Mouse (Mus musculus): Measurements from ENCODE around the gene Rabepk. TPM values are rescaled to one million over a fixed set of nuclear protein-coding genes. Genes with fewer than 3 reads are reported as not detected.
"Not testable (repeated sequence)": the region's sequence is repeated elsewhere in the genome, so short reads cannot be mapped to it uniquely, and the experiment has no call there.

Gene Rabepk
- 24.8 and 29.7 TPM in 2 replicates for total RNA-seq (2021)
- long read RNA-seq, experiment 1, transcript Rabepk-207 (8 exons, 2,968 nt), result major isoform, 28 of 48 reads
- long read RNA-seq, experiment 1, partial matches to known transcripts, result 7 of 48 reads
- long read RNA-seq, experiment 1, other reads (novel, unspliced or antisense), result 13 of 48 reads
- long read RNA-seq, experiment 2, transcript Rabepk-207 (8 exons, 2,968 nt), result major isoform, 13 of 30 reads
- long read RNA-seq, experiment 2, partial matches to known transcripts, result 5 of 30 reads
- long read RNA-seq, experiment 2, other reads (novel, unspliced or antisense), result 8 of 30 reads

DNA sequence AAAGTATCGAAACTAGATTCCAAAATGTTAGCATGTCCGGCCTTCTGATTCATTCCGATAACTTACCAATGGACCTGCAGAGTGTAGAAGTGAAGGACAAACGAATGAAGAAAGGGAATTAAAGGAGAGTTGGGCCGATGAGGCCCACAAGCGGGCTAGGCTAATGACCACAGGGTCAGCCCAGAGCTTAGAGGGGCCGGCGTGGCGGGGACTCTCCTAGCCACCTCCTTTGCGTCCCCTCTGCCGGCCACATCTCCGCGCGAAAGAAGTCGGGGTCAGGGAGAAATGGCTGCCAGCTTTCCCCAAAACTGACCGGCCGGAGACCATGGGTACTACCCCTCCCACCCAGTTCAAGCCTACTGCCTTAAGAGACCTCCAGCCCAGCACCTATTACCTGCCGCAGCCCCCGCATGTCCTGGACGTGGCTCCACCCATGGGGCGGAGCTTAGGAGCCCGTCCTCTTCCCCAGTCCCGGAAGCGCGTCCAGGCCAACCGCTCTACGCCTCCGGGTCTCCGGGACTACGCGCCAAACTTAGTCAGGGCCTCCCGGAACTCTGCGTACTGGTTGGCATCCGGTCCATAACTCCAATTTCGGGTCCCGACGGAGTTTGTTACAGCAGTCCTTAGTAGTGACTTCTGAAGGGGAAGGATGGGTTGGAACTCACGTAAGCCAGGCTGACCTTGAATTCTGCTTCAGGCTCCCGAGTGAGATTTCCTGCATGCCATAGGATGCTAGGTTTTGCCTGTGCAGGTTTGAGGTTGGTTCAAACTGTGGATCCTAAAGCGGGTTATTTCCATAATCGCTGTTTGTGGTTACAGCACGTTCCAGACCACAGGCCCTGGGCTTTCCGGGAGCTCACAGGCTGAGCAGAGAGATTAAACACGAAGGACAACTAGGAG lies at the start of gene Rabepk:
Rabepk (minus strand) TSS at position 556 of the 900 bp plus-strand sequence.
- DNase-seq, result peak; percentile 92

GRCm38 (mm10) chr2:34847702-34848101 lies 48.0 kb upstream of the Rabepk start:
- no peak for DNase-seq

- DNase-seq, result peak; percentile 83
These were observed 43.7 kb upstream of the Rabepk start for GRCm38 (mm10) chr2:34843211-34843939.

- no peak for DNase-seq
These were observed 42.0 kb upstream of the Rabepk start for GRCm38 (mm10) chr2:34841706-34842105.

DNA sequence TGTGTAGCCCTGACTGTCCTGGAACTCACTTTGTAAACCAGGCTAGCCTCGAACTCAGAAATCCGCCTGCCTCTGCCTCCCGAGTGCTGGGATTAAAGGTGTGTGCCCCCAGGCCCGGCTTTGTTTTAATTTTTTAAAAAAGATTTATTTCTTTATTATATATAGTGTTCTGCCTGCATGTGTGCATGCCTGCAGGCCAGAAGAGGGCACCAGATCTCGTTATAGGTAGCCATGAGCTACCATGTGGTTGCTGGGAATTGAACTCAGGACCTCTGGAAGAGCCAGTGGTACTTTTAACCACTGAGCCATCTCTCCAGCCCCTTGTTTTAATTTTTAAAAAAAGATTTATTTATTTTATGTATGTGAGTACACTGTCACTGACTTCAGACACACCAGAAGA lies 40.4 kb upstream of the Rabepk start:
- DNase-seq, result not testable (repeated sequence)

GRCm38 (mm10) chr2:34835669-34836068 lies 36.0 kb upstream of the Rabepk start:
- DNase-seq, result no peak

DNA sequence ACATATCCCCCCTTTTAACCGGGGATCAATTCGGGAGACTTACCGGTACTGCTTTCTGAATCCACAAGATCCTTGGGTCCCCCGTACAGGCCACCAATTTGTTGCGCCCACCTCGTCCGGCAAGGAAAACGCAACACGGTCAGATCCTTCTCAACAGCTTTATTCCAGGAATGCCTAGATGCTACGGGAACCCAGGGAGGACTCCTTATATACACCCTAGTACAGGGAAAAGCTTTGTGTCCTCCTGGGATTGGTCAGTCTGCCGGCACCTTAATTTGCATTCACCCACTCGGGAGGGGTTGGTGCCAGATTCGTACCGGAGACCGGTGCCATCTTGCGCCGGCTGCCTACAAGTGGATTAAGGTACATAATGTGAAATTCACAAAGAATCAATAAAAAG lies 33.9 kb upstream of the Rabepk start:
- no peak for DNase-seq

GRCm38 (mm10) chr2:34832766-34833457 lies 33.2 kb upstream of the Rabepk start, which contains the start of gene Gm34653:
TSS of gene Gm34653 (plus strand) at chr2:34833007.
- DNase-seq, result not testable (repeated sequence)

DNA sequence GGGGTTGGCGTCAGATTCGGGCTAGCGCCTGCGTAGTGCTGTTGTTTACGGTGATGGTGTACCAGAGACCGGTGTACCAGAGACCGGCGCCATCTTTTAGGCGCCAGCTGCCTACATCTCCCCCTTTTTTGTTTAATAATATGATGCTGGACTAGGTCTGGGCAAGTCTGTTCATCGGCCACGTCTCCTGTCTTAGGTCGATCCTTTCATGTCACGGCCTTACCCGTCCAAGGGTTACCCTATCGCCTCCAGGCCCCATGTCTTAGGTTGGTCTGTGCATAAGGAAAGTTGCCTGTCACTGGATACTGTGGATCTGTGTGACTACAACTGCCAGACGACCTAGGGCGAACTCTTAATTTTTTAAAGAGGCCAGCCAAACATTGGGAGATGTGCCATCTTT lies 30.4 kb upstream of the Rabepk start:
- DNase-seq, result not testable (repeated sequence)

DNA sequence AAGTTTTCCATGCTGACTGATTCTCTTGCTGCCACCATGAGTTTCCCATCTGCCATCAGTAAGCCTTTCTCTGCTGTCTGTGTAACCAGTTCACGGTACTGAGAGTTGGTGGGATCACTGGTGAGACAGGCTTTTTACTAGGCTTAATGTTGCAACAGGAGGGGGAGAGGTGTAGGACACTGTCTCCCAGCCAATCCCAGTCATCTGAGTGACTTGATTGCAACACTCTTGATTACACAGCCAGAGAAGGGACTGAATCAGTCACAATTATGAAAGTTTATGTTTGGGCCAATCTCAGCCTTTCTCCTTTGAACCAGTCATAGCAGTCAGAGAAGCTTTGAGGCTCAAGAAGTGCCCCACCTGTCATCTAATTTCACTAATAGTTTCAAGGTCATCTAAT lies 28.3 kb upstream of the Rabepk start:
- DNase-seq, result peak; percentile 60

GRCm38 (mm10) chr2:34827591-34827990 lies 27.9 kb upstream of the Rabepk start:
- peak; percentile 21 for DNase-seq

- DNase-seq, result peak; percentile 12
These were observed 26.9 kb upstream of the Rabepk start for GRCm38 (mm10) chr2:34826460-34827231.

DNA sequence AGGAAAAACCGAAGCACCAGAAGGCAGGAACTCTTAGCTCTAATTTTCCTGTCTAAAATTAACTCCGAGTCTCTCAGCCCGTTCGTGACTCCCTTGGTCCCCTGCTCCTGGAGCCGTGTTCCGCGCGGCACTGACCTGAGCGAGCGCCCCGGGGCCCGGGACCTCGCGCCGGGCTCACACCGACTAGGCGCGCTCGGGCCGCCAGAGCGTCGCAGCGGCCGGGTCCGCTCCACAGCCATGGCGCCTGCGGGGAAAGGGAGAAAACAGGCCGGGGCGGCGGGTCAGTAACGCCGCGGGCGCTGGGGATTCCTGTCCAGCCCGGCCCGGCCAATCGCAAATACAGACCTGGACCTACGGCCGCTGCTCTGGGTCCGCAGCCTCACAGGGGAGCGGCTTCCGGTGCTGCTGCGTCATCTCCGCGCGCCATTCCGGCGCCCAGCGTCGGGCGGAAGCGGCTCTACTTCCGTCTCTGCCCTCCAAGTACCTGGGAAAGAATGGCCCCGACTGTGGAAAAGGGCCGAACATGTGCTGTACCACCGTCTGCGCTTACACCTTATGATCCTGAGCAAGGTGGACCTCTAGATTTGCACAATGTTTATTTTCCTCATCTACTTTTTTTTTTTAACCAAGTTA lies 26.2 kb upstream of the Rabepk start, which contains the start of gene Fbxw2:
Fbxw2 (minus strand) TSS at position 485 of the 633 bp plus-strand sequence.
- DNase-seq, result peak; percentile 96

DNA sequence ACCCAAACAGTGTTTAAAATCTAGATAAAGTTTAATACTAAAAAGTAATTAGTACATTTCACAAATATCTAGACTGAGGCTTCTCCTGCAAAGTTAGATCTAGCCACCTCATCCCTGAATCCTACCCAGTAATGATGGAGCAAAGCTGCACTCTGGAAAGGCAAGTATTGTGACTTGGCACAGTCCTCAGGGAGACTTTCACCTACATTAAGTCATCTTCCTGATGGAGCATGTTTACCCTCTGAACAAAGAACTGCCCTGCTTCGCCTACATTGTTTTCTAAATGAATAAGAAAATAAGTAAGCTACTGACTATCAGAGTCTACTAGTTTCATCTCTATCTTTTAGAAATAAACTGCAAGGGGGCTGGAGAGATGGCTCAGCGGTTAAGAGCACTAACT lies 18.8 kb upstream of the Rabepk start:
- no peak for DNase-seq

DNA sequence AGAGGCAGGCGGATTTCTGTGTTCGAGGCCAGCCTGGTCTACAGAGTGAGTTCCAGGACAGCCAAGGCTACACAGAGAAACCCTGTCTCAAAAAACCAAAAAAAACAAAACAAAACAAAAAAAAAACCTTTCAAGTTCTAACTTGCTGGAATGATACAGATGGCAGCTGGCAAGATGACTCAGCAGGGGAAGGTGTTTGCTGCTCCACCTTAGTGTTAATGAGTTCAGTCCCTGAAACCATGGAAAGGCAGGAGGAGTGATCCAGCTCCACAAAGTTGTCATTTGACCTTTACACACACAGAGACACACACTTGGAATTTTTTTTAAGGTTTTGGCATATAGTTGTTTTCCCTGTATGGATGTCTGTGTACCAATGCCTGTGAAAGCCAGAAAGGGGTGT lies 16.2 kb upstream of the Rabepk start:
- not testable (repeated sequence) for DNase-seq

- DNase-seq, result no peak
These were observed 13.0 kb upstream of the Rabepk start for GRCm38 (mm10) chr2:34812706-34813105.

DNA sequence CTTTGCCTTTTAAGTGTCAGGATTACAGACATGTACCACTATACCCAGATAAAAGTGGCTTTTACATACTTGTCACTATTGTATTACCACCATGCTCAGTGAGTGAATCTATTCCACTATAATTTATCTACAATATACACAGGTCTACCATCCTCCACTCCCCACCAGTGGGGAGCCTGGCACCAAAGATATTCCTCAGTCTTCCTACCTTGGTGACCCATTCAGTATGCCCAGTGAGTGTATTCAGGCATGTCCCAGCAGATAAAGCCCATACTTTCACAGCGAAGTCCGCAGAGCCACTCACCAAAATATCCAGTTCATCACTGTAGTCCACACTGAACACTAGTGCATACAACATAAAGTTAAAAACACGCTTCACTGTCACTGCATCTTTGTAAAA lies 11.1 kb upstream of the Rabepk start:
- DNase-seq, result no peak

DNA sequence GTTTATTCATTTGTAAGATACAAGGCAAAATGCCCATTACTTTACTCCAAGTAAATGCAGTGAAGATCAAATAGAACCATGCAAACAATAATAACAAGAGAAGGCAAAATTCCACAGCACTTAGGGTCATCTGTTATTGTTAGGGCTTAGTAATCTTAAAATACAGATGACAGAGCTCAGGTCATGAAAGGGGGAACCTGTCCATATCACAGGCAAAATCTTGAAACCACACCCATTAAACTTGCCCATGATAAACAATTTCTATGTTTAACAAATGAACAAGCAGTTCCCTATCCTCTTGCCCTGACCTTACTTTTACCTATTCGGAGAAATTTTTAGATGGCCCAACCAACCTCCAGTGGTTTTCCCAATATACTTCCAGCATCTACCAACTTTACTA lies 9.9 kb upstream of the Rabepk start:
- no peak for DNase-seq

- no peak for DNase-seq
These were observed 8.3 kb upstream of the Rabepk start for GRCm38 (mm10) chr2:34808057-34808456.

DNA sequence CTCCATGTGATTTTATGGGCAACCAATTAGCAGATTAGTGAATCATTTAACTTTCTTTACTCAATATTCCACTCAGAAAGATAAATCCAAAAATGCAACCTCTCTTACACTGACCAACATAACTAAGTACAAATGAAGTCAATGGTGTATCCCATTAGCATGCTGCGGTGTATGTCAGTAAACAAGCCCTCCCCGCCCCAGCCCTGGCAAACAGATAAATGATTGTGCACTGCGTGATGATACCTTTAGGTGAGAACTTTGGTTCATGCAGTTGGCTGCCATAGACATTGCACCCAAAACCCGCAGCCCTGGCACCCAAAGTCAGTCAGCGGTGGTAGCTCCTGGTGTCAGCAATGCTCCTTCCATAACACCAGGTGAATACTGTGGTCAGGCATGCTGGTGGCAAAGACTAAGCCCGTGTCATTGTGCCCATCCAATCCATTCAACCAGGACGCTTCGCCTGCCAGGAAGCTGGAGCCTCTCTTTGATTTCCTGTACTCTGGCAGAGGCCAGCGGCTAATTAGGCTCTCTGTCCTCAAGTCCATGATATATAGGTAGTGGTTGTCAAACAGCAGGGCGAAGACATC lies 5.7 kb upstream of the Rabepk start:
- DNase-seq, result no peak
